Mouse (Mus musculus): ENCODE results near the gene Extl2.

Gene Extl2

DNA sequence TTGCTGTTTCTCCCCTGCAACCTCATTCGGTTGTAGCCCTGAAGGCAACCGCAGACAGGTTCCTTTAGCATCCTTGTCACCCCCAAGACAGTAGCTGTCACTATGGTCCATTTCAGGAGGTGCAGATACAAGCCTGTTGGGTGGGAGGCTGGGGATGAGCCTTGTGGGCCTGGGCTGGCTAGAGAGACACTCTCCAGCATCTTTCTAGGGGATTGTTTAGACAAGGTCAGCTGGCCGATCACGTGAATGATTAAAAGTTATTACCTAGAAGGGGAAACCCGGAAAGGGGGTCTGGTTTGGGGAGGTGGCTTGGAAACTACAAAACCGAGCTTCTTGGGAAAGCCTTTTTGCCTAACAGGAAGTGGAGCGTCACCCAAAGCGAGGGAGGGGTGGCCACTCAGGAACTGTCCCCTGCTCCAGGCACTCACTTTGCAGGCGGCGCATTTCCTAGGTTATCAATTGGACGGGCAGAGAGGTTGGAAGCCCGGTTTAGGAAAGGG is 729 bp downstream of the Extl2 start:
- in situ Hi-C loops (cut with MboI, MseI) = loop anchor here (5.0 kb wide), 1 partner anchor 36 kb away; no protein-coding TSS in a partner anchor

DNA sequence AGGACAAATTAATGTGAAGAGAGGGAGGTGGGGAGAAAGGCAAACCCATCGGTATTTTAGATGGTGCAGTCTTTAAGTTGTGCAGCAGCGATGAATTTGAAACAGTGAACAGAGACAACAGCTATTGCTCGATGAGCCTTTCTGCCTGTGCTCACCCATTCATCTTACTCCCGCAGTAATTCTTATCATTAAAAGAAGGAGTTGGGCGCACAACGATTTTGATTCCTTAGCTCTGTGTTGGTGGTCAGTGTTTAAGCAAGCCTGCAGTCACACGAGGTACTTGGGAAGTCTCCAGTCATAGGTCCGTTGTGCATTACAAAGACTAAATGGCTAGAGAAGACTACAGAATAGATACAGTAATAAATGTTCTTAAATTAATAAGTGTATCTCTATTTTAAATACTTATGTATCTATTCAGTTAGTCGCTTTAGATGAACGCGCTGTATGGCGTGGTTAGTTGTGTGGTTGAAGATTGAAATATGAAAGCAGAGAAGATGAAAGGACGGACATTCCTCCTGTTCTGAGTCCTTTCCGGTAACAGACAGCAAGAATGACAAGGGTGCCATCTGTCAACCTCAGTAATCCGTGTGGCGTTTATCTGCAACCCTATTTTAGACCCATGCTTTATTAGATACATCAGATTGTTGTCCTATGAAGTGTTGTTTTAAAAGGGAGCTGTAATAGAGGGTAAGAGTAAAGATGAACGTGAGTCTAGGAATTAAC is 2.5 kb downstream of the Extl2 start:
- in situ Hi-C loops (cut with MboI, MseI) = loop anchor here (5.0 kb wide), 1 partner anchor 37 kb away; no protein-coding TSS in a partner anchor

GRCm38 (mm10) chr3:116014901-116015300 is 7.6 kb downstream of the Extl2 start:
- in situ Hi-C loops (cut with MboI, MseI) = no loop called here

DNA sequence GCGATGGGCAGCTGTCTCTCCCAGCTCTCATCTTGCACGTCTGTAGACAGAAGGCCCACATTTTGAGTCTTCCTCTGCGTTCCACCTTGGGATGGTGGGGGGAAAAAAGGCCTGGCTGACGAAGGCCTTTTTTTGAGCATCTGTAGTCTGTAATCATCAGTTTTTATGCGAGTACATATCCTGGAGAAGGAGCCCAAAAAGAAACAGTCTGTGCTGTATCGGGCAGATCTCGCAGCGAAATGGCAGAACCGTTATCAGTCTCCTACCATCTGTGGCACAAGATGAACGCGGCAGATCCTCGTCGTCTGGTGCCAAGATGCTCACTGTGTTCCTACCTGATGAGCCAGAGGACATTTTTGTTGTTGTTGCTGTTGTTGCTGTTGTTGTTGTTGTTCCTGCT is 8.9 kb downstream of the Extl2 start:
- in situ Hi-C loops (cut with MboI, MseI) = no loop called here

DNA sequence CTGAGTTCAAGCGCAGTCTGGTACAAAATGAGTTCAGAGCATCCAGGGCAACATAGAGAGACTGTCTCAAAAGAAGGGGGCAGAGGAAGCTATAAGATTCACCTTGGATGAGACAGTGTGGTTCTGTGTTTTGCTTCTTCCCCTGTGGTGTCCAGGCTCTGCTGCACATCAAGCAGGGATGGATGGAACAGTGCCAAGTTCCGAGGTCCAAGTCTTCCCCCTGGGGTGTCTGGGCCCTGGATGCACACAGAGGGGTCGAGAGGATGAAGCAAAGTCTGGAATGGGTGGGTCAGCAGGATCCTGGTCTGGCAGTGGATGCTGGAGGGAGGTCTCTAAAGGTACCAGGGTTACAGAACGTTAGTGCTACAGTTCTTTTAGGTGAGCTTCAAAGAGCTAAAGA is 11.3 kb downstream of the Extl2 start:
- in situ Hi-C loops (cut with MboI, MseI) = no loop called here

GRCm38 (mm10) chr3:116019136-116019535 is 11.9 kb downstream of the Extl2 start:
- in situ Hi-C loops (cut with MboI, MseI) = no loop called here

GRCm38 (mm10) chr3:116024236-116024635 is 17.0 kb downstream of the Extl2 start:
- in situ Hi-C loops (cut with MboI, MseI) = no loop called here

GRCm38 (mm10) chr3:116024669-116025068 is 17.4 kb downstream of the Extl2 start:
- in situ Hi-C loops (cut with MboI, MseI) = no loop called here

GRCm38 (mm10) chr3:116025701-116026100 is 18.4 kb downstream of the Extl2 start:
- in situ Hi-C loops (cut with MboI, MseI) = no loop called here

DNA sequence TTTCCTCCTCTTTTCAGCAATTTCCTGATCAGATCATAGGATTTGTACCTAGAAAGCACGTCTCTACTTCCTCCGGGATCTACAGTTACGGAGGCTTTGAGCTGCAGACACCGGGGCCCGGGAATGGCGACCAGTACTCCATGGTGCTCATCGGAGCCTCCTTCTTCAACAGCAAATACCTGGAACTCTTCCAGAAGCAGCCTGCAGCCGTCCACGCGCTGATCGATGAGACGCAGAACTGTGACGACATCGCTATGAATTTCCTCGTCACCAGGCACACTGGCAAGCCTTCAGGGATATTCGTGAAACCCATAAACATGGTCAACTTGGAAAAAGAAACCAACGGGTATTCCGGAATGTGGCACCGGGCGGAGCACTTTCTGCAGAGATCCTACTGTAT is 19.7 kb downstream of the Extl2 start:
- in situ Hi-C loops (cut with MboI, MseI) = no loop called here

GRCm38 (mm10) chr3:116030152-116030788 is 23.0 kb downstream of the Extl2 start:
- in situ Hi-C loops (cut with MboI, MseI) = no loop called here

DNA sequence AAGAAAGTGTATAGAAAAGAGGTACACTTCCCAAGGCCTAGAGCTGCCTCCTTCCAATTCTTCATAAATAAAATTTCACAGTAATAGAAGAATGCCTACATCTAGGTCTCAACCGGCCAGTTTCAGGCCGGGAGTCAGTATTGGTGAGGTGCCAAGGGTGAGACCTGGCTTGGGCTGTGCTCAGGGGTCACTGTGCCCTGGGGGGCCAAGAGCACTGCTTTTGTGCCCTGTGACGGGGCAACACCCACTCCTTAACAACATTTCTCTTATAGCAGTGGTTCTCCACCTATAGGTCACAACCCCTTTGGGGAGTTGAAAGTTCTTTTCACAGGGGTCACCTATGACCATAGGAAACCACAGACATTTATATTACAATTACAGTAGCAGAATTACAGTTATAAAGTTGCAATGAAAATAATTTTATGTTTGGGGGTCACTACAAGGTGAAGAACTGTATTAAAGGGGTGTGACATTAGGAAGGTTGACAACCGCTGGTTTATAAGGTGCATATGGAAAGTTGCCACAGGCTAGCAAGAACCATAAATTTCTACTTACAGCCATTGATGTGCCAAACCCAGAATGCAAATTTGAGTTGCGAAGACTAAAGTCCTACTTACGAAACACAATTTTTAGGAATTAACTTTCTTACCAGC is 26.1 kb downstream of the Extl2 start:
- in situ Hi-C loops (cut with MboI, MseI) = no loop called here

DNA sequence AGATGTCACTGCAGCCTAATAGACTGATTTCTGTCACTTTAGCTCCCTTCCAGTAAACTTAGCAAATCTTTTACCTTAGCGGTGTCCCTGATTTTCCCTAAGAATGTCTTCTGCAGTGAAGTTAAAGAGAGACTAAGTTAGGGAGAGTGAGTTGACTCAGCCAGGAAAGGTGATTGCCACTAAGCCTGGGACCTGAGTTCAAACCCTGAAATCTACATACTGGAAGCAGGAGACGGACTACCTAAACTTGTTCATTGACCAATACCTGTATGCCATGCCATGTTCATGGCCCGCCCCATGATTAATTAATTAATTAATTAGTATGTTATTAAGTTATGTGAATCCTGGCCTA is 26.6 kb downstream of the Extl2 start:
- in situ Hi-C loops (cut with MboI, MseI) = no loop called here

- in situ Hi-C loops (cut with MboI, MseI) = loop anchor here (5.0 to 10.0 kb wide), 2 partner anchors 204 to 277 kb away; no protein-coding TSS in a partner anchor
Observed at GRCm38 (mm10) chr3:116040776-116041175, 33.5 kb downstream of the Extl2 start.

DNA sequence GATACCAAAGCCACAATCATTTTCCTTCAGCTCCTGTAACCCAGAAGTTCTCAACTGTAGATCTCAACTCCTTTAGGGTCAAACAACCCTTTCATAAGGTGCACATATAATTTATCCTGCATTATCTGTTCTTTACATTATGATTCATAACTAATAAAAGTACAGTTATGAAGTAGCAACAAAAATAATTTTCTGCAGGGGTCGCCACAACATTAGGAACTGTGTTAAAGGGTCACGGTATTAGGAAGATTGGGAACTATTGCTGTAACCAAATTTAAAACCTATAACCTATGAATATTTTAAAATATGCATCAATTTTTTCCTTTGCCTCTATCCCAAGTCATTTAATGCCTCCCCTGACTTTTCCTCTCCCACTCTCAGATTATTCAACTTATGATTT is 38.7 kb downstream of the Extl2 start:
- in situ Hi-C loops (cut with MboI, MseI) = loop anchor here (10.0 kb wide), 1 partner anchor 199 kb away; no protein-coding TSS in a partner anchor

- in situ Hi-C loops (cut with MboI, MseI) = loop anchor here (10.0 kb wide), 1 partner anchor 198 kb away; no protein-coding TSS in a partner anchor
Observed at GRCm38 (mm10) chr3:116047034-116047433, 39.8 kb downstream of the Extl2 start.

GRCm38 (mm10) chr3:116057078-116057477 is 49.8 kb downstream of the Extl2 start:
- in situ Hi-C loops (cut with MboI, MseI) = no loop called here

DNA sequence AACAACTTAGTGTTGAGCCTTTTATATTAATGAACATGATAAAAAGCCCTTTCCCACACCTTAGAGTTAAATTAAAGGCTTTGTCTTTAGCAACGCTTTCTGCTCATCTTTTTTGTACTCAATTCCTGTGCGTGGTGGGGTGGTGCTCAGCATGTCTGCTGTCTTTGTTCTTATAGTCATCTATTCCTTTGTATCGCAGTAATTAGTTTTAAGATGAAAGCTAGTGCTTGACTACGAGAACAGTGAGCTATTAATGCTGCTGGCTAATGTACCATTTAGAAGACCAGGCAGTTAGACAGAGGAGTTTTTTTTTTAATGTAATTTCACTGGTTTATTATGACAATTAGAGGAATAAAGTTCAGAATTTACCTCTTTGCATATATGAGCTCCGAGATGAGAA is 53.1 kb downstream of the Extl2 start:
- in situ Hi-C loops (cut with MboI, MseI) = no loop called here

DNA sequence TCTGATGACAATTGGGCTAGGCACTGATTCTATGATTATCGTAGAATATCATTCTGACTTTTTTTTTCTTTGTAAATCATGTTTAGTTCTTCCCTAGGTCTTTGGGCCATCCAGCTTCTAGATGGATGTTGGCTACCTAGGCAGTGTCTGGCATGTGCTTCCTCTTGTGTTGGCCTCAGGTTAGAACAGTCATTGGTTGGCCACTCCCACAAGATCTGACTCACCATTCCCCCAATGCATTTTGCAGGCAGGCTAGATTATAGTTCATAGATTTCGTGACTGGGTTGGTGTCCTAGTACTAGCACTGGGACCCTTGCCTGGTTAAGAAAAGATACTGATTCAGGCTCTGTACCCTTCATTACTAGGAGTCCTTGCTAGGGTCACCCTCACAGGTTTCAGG is 54.9 kb downstream of the Extl2 start:
- in situ Hi-C loops (cut with MboI, MseI) = no loop called here

DNA sequence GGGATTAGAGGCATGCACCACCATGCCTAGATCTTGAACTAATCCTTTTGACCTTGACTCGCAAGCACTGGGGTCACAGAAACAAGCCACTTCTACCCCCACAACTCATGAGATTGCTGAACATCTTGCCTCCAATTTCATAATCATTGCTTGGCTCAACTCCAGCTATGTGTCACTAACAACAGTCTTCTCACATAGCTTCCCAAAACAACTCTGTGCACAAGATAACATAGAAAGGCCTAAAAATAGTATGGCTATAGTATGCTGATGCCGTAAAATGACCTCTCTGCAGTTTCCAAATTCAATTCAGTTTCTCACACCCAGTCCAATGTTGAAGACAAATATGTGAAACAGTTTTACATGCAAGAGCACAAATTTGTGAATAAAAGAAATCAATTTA is 65.3 kb downstream of the Extl2 start:
- in situ Hi-C loops (cut with MboI, MseI) = no loop called here

GRCm38 (mm10) chr3:116076739-116077138 is 69.5 kb downstream of the Extl2 start:
- in situ Hi-C loops (cut with MboI, MseI) = no loop called here

DNA sequence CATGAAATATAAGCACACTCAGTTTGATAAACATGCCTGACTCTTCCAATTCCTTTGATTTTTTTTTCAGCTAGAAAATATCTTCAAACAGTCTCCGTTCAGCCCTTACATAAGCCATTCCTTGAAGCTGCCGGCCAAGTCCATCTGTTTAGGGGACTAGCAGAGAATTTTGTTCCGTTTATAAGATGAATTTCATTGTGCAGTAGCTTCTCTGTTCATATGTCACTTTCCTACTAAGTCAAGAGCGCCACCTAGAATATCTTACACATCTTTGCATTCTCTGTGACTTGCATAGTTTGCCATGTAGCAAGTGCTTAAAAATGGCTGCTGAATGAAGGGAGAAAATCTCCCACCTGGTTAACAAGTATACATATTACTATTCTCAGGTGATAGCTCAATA is 71.2 kb downstream of the Extl2 start:
- in situ Hi-C loops (cut with MboI, MseI) = no loop called here
